Mouse (Mus musculus) liver, adult 2 months (tissue): ENCODE results near the gene Galk1. TPM values are rescaled to one million over a fixed set of nuclear protein-coding genes. Genes with fewer than 3 reads are reported as not detected.

Experiments used
- DNase-seq: peaks from one replicate; pipeline ENCODE4 v3.0.0-alpha.2; 2011; ENCODE audit warnings: low read depth, low spot score; ENCODE audit errors: extremely low read depth
- H3K27ac ChIP-seq: fragments of 200-500 bp; replicated peaks from 2 replicates; pipeline ENCODE4 v1.5.1; 2012; ENCODE audit warnings: low read depth, mild to moderate bottlenecking, control low read depth, inconsistent platforms, low read length; ENCODE audit not compliant: insufficient read depth
- H3K27me3 ChIP-seq: fragments of 200-500 bp; 2 replicates; pipeline ENCODE4 v1.6.1; 2012; ENCODE audit warnings: mild to moderate bottlenecking, moderate library complexity, low read length, inconsistent platforms; ENCODE audit not compliant: control insufficient read depth, insufficient read depth
- H3K36me3 ChIP-seq: fragments of 200-500 bp; 2 replicates; pipeline ENCODE4 v1.6.1; 2012; ENCODE audit warnings: low read length, inconsistent platforms; ENCODE audit not compliant: control insufficient read depth, insufficient read depth
- H3K4me1 ChIP-seq: fragments of 200-500 bp; 2 replicates; pipeline ENCODE4 v1.6.1; 2011; ENCODE audit warnings: low read length; ENCODE audit not compliant: control insufficient read depth, insufficient read depth
- H3K4me3 ChIP-seq: fragments of 200-500 bp; 2 replicates; pipeline ENCODE4 v1.5.1; 2011; ENCODE audit warnings: low read depth, mild to moderate bottlenecking, control low read depth, low read length, moderate library complexity; ENCODE audit not compliant: insufficient read depth
- H3K79me2 ChIP-seq: fragments of 200-500 bp; 2 replicates; pipeline ENCODE4 v1.6.1; 2012; ENCODE audit warnings: inconsistent platforms, mild to moderate bottlenecking, low read length, moderate library complexity; ENCODE audit not compliant: control insufficient read depth, insufficient read depth
- H3K9ac ChIP-seq: fragments of 200-500 bp; 2 replicates; pipeline ENCODE4 v1.6.1; 2012; ENCODE audit warnings: low read depth, mild to moderate bottlenecking, control low read depth, inconsistent platforms, low read length
- CTCF ChIP-seq: fragments of 200-500 bp; IDR thresholded peaks from 2 replicates; pipeline ENCODE4 v1.5.1; 2011; ENCODE audit warnings: low read depth, low read length, control low read depth
- POLR2A ChIP-seq: fragments of 200-500 bp; IDR thresholded peaks from 2 replicates; pipeline ENCODE4 v1.6.1; 2011; ENCODE audit warnings: low read length, control low read depth; ENCODE audit not compliant: insufficient read depth; ENCODE audit errors: extremely low read depth
- WGBS: fragments of 180-500 bp; shearing (Covaris S2); methylation state at CpG from one replicate; pipeline ENCODE4 v1.1.7; 2018; 5-methylcytosine and 5-hydroxymethylcytosine counted together
- polyA plus RNA-seq: library from polyadenylated mRNA; depleted of rRNA; stranded (reverse); fragments of >200 nt; gene quantifications from 2 replicates; pipeline ENCODE4 v1.2.3, GENCODE M21; 2012
- total RNA-seq: library from RNA; depleted of rRNA; stranded (reverse); fragments of >200 nt; gene quantifications from 2 replicates; pipeline ENCODE4 v1.2.3, GENCODE M21; 2014

Galk1 gene
- total and polyA plus RNA-seq, 2 experiments: 49.5 to 79.6 TPM

GRCm38 (mm10) chr11:116058022-116058614 lies 45.6 kb upstream of the Galk1 start:
- H3K4me3 ChIP-seq: no peak overlapping the region
- WGBS: 85% methylated on average over 12 of the region's 12 CpGs
- peaks cover 10% of the 10 kb centered on the region; the same call in 1 of the 2 replicates for H3K36me3 ChIP-seq
- H3K4me1 ChIP-seq: no peaks in the 10 kb centered on the region
- no peaks in the 10 kb centered on the region for H3K79me2 ChIP-seq
- no peak overlapping the region for H3K27ac ChIP-seq
- TF ChIP-seq POLR2A (no peak), CTCF (no peak)
- H3K9ac ChIP-seq: no peak overlapping the region
- no peaks in the 10 kb centered on the region for H3K27me3 ChIP-seq
- DNase-seq: no peak

GRCm38 (mm10) chr11:116057237-116057881 lies 44.8 kb upstream of the Galk1 start:
- H3K79me2 ChIP-seq: no peaks in the 10 kb centered on the region
- 46% methylated on average over 4 of the region's 4 CpGs for WGBS
- no peak overlapping the region for H3K4me3 ChIP-seq
- no peaks in the 10 kb centered on the region for H3K4me1 ChIP-seq
- DNase-seq: no peak
- peaks cover 12% of the 10 kb centered on the region; the same call in 1 of the 2 replicates for H3K36me3 ChIP-seq
- H3K9ac ChIP-seq: no peak overlapping the region
- H3K27me3 ChIP-seq: no peaks in the 10 kb centered on the region
- TF ChIP-seq CTCF: no peak
- TF ChIP-seq POLR2A: no peak
- H3K27ac ChIP-seq: no peak overlapping the region

- no peak for DNase-seq
- Histone ChIP-seq H3K4me1 (no peaks in the 10 kb centered on the region), H3K4me3 (no peak overlapping the region), H3K79me2 (no peaks in the 10 kb centered on the region), H3K27me3 (no peaks in the 10 kb centered on the region), H3K9ac (no peak overlapping the region), H3K27ac (no peak overlapping the region), H3K36me3 (peaks cover 16% of the 10 kb centered on the region; the same call in 1 of the 2 replicates)
- TF ChIP-seq CTCF (no peak), POLR2A (no peak)
- WGBS: 98% methylated on average over 11 of the region's 11 CpGs
These were observed 43.4 kb upstream of the Galk1 start for GRCm38 (mm10) chr11:116055873-116056272.

GRCm38 (mm10) chr11:116053510-116054229 lies 41.2 kb upstream of the Galk1 start:
- no peaks in the 10 kb centered on the region for H3K79me2 ChIP-seq
- peaks cover 14% of the 10 kb centered on the region; the same call in 1 of the 2 replicates for H3K36me3 ChIP-seq
- no peaks in the 10 kb centered on the region for H3K27me3 ChIP-seq
- no peak for TF ChIP-seq POLR2A
- no peak for TF ChIP-seq CTCF
- no peaks in the 10 kb centered on the region for H3K4me1 ChIP-seq
- no peak overlapping the region for H3K9ac ChIP-seq
- H3K4me3 ChIP-seq: no peak overlapping the region
- H3K27ac ChIP-seq: no peak overlapping the region
- 91% methylated on average over 9 of the region's 9 CpGs for WGBS
- DNase-seq: no peak

- H3K4me3 ChIP-seq: no peak overlapping the region
- no peak for DNase-seq
- H3K36me3 ChIP-seq: peaks cover 17% of the 10 kb centered on the region; the same call in 1 of the 2 replicates
- H3K9ac ChIP-seq: no peak overlapping the region
- no peaks in the 10 kb centered on the region for H3K79me2 ChIP-seq
- no peak overlapping the region for H3K27ac ChIP-seq
- TF ChIP-seq CTCF (no peak), POLR2A (no peak)
- 95% methylated on average over 4 of the region's 4 CpGs for WGBS
- H3K4me1 ChIP-seq: no peaks in the 10 kb centered on the region
- no peaks in the 10 kb centered on the region for H3K27me3 ChIP-seq
These were observed 37.7 kb upstream of the Galk1 start for GRCm38 (mm10) chr11:116050196-116050595.

- TF ChIP-seq POLR2A: no peak
- no peak for TF ChIP-seq CTCF
- Histone ChIP-seq H3K36me3 (peaks cover 15% of the 10 kb centered on the region; the same call in 1 of the 2 replicates), H3K27me3 (no peaks in the 10 kb centered on the region), H3K9ac (no peak overlapping the region), H3K4me1 (no peaks in the 10 kb centered on the region), H3K79me2 (no peaks in the 10 kb centered on the region), H3K27ac (no peak overlapping the region), H3K4me3 (no peak overlapping the region)
- DNase-seq: no peak
- WGBS: 95% methylated on average over 2 of the region's 2 CpGs
These were observed 37.1 kb upstream of the Galk1 start for GRCm38 (mm10) chr11:116049610-116050009.
